Mouse (Mus musculus) granulocyte monocyte progenitor cell, adult 5-6 weeks (primary cell): Measurements from ENCODE around the gene Clec2l. TPM values are rescaled to one million over a fixed set of nuclear protein-coding genes. Genes with fewer than 3 reads are reported as not detected.

Source experiments
- ATAC-seq: replicated peaks from 2 replicates; pipeline ENCODE4 v1.8.0; 2016; ENCODE audit warnings: mild to moderate bottlenecking, moderate TSS enrichment, inconsistent platforms; ENCODE audit not compliant: poor library complexity, severe bottlenecking
- total RNA-seq, 2 experiments: library from RNA; stranded (forward) in 1 of 2; stranded (reverse) in 1 of 2; fragments of 200-712, 200-1000 nt in 1 of 2; fragments of >200 nt in 1 of 2; fragmentation: Nextera tagmentation in 1 of 2; gene quantifications; 2 replicates each; pipeline ENCODE4 v1.2.3; 2014 to 2017

The Clec2l gene
- 0.45 TPM in 1 of 2 replicates, not detected in the other for total RNA-seq (2014; fragmentation: Nextera tagmentation)
- total RNA-seq (2017), result not detected in 2 replicates

GRCm38 (mm10) chr6:38662714-38663615, at the start of gene Clec2l:
Gene Clec2l, plus strand, starts transcription at chr6:38663069.
- peak; percentile 68 for ATAC-seq

GRCm38 (mm10) chr6:38622406-38622805, 40.5 kb upstream of the Clec2l start:
- no peak for ATAC-seq

DNA sequence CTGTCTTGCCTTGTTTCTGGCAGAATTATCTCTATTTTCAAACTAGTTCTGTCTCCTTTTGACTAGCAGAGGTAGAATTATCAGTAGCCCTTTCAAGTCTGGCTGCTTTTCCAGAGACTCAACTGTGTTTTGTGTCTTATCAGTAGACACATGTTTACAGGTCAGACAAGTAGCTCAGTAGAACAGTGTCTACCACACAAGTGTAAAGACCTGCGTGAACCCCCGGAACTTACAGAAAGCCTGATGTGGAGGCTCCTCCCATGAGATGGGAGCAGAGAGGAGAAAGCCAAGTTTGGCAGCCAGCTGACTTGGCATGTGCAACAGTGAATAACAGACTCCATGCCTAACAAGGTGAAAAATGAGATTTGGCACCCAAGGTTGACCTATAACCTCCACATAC, 39.4 kb upstream of the Clec2l start:
- no peak for ATAC-seq

DNA sequence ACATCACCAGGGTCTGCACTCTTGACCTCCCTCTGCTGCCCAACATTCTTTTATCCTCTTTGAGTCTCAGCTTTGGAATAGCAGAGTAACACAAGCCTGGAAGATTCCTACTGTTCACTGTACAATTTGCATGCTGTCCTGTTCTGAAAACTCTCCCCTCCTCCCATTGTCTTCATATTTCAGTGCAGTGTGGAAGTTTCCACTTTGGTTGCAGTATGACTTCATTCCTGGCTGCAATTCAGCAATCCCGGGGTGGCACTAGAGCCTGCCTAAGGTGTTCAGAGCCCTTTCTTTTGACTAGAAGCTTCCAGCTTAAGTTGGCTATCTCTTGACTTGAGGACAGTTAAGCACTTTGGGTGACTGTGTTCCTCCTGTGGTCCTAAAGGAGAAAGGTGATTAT, 38.4 kb upstream of the Clec2l start:
- ATAC-seq, result no peak

DNA sequence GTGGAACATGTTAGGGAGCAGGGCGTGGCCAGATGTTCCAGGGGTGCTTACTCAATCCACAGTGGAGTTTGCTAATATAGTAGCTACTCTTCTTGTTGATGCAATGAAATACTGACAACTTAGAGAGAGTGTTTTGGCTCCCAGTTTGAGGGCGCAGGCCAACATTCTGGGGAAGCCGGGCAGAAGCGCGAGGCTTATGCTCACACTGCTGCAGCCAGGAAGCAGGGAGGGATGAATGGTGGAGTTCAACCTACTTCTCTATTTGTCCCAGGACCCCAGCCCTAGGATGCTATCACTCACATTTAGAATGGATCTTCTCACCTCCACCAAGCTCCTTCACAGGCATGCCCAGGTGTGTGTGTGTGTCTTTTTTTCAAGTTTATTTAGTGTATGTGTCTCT, 36.8 kb upstream of the Clec2l start:
- ATAC-seq, result no peak

- no peak for ATAC-seq
Measured at GRCm38 (mm10) chr6:38627081-38627480, 35.8 kb upstream of the Clec2l start.

- no peak for ATAC-seq
Measured at GRCm38 (mm10) chr6:38627486-38627885, 35.4 kb upstream of the Clec2l start.

GRCm38 (mm10) chr6:38629556-38629955, 33.3 kb upstream of the Clec2l start:
- ATAC-seq, result no peak

GRCm38 (mm10) chr6:38632826-38633225, 30.0 kb upstream of the Clec2l start:
- no peak for ATAC-seq

DNA sequence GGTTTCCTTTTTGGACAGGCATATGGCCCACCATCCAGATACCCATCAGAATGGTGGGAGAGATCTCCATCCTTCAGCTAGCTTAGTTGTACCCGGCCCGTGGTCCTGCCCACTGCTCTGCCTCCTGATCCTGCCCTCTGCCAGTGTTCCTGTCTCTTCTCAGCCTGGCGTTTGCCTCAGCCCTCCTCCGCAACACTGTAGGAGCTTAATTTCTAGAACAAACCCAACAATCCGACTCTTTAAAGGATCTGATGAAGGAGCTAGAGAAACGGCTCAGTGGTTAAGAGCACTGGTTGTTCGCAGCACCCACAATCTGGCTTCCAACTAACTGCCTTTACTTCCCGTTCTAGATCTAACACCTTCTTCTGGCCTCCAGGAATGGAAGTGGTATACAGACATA, 28.4 kb upstream of the Clec2l start:
- no peak for ATAC-seq

GRCm38 (mm10) chr6:38635941-38636851, 26.7 kb upstream of the Clec2l start:
- peak; percentile 18; the same call in 1 of the 2 replicates for ATAC-seq

DNA sequence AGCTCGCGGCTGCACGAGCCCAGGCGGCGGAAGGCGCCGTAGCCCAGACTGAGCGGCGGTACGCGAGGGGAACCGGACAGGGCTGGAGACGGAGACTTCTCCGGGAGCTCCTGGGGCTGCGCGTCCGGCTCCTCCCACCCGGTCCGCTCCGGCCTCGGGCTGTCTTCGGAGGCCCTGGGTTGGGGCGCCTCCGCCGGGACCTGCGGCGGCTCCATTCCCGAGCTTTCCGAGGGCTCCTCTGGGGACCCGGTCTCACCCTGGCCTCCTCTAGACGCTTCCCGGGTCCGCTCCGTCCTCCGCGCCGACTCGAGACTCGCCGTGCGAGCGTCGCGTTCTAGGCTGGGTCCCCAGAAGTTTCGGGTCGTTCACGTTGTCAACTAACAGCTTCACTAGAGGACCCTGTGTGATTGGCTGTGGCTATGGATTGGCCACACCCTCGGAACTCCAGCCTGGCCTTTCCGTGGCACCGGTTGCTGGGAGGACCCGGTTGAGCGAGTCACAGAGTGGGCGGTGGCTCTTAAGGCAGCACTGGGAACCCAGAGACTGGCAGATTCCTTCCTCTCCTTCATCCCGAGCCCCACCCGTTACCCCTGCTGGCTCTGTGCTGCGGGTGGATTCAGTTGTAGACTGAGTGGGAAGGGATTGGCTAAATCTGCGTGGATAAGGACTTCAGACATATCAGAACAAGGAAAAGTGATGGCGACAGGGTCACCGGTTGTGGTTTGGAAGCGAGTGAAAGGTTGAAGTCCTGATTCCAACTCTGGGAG, 25.8 kb upstream of the Clec2l start, which contains the start of gene Klrg2:
Gene Klrg2 (minus strand): TSS at position 391 of the 767 bp plus-strand sequence.
- ATAC-seq, result peak; percentile 38

DNA sequence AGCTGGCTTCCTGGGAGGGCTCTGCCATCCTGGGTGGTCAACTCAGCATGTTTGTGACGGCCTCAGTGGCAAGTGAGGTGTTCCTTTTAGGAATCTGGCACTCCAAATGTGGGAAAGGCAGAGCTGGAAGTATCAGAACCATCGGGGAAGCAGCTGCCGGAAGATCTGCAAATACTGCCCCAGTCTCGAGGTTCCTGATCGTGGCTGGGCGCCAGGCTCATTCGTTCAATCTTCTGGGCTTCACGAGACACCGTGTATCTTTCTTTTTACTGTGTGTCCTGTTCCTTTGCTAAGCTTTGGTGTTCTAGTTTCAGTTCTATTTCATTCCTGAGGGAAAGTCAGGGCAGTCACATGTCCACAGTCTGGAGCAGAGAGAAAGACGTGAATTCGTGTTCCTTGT, 22.5 kb upstream of the Clec2l start:
- ATAC-seq, result no peak

GRCm38 (mm10) chr6:38641228-38641627, 21.6 kb upstream of the Clec2l start:
- peak; percentile 67 for ATAC-seq

GRCm38 (mm10) chr6:38641645-38642044, 21.2 kb upstream of the Clec2l start:
- ATAC-seq, result peak; percentile 12

GRCm38 (mm10) chr6:38642593-38642992, 20.3 kb upstream of the Clec2l start:
- ATAC-seq, result no peak

DNA sequence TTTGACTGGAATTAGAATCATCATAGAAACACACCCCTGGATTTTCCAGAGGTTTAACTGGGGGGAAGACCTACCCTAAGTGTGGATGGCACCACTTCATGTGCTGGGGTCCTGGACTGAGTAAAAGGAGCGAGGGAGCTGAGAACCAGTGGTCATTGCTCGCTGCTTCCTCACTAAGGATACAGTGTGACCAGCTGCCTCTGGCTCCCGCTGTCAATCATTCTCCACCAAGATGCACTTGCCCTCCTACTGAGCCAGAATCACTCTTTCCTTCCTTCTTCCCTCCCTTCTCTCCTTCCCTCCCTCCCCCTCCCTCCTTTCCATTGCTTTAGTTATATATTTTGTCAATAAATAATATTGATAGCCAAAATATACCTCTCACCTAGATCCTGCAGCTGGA, 19.8 kb upstream of the Clec2l start:
- no peak for ATAC-seq

DNA sequence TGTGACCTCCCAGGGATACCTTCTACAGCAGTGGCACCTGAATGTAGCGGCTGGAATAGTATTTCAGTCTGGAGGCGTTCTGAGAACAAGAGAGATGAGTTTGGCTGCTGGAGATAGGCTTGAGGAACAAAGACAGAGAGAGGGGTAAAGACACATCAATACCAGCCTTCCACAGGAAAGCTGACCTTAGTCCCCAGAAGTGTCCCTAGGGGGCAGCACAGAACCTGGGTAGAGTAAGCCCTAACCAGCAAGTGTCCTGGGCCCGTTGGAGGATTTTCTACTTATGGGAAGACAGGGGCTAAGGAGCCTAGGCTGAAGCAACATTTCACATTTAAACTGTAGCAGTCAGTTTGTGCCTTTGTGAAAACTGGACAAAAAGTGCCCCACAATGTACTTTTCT, 13.3 kb upstream of the Clec2l start:
- ATAC-seq, result no peak

- ATAC-seq, result peak; percentile 93
Measured at GRCm38 (mm10) chr6:38650263-38650937, 12.5 kb upstream of the Clec2l start.

GRCm38 (mm10) chr6:38661626-38662025, 1.2 kb upstream of the Clec2l start:
- no peak for ATAC-seq
